Mouse (Mus musculus): Measurements from ENCODE around the gene Crtc2. TPM values are rescaled to one million over a fixed set of nuclear protein-coding genes. Genes with fewer than 3 reads are reported as not detected.

The Crtc2 gene
- total RNA-seq (2021): 10 to 100 TPM; 27.9 to 39.0 TPM

DNA sequence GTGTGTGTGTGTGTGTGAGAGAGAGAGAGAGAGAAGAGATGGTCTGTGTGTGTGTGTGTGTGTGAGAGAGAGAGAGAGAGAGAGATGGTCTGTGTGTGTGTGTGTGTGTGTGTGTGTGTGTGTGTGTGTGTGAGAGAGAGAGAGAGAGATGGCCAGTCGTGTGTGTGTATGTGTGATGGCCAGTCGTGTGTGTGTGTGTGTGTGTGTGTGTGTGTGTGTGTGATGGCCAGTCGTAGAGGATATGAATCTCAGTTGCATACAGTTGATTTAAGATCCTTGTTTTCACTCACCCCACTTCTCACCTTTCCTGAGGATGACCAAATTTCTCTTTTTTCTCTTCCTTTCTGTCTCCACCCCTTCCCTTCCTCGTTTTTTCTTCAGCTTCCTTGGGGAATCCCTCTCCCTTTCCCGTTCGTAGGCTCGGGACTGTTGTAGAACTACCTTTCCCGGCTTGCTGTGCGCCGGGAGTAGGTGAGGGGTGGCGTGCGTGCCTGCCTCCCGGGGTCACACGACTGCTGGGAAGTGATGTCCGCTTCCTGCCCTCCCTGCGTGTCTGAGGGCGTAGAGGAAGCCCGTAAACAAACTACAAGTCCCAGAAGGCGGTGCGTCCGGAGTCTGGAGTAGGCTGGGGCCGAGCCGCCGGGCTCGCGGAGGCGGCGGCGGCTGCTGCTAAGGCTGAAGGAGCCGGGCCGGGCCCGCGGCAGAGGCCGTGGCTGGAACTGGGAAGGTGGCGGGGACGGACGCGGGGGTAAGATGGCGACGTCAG, at the start of gene Crtc2:
Crtc2 (plus strand) TSS at position 511 of the 766 bp plus-strand sequence.
- DNase-seq (ENCODE audit: extremely low spot score in 1 of 2, low spot score in 1 of 2): peak; percentile 79 to 85

DNA sequence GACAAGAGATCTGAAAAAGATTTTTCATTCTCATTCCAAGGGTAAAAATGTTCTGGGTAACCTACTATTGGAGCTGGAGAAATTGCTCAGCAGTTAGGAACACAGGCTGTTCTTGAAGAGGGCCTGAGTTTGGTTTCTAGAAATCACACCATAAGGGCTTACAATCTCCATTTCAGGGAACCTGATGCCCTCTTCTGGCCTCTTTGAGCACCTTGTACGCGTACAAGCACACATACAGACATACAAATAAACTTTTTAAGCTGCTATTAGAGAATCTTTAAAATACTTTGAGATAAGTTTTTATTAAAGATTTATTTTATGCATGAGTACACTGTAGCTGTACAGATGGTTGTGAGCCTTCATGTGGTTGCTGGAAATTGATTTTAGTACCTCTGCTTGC, 49.4 kb upstream of the Crtc2 start:
- no peak for DNase-seq (ENCODE audit: extremely low spot score in 1 of 2, low spot score in 1 of 2)

DNA sequence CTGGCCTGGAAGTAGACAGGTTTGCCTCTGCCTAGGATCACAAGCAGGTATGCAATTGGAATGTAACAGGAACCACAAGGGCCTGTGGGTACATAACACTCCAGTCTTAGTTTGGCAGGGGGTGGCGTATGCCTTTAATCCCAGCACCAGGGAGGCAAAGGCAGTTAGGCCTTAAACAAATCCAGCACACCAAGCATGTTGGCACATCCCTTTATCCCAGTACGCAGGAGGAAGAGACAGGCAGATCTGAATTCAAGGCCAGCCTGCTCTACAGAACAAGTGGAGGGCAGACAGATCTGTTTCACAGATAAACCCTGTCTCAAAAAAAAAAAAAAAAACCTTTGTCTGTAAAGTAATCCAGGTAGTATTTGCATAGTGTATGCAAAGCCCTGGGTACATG, 45.3 kb upstream of the Crtc2 start:
- no peak for DNase-seq (ENCODE audit: extremely low spot score in 1 of 2, low spot score in 1 of 2)

DNA sequence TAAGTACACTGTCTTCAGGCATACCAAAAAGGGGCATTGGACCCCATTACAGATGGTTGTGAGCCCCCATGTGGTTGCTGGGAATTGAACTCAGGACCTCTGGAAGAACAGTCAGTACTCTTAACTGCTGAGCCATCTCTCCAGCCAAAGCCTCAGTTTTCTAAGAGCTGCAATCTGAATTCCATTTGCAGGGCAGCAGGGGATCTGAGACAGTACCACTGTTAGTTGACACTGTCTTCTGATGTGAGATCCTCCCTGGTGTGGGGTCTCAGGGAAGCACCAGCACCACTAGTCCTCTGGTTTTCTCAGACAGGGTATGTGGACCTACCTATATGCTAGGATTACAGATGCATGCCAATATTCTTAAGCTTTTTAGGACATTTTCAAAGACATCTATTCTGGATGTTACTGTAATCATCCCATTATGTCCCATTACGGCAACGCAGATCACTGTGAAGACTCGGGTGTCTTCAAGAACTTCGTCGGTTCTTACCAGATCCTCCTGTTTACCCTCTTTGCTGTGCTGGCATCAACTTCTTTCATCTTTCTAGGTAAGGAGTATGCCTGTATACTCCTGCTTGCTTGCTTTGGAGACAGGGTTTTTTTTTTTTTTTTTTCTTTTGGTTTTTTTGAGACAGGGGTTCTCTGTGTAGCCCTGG, 43.9 kb upstream of the Crtc2 start:
- no peak for DNase-seq (ENCODE audit: extremely low spot score in 1 of 2, low spot score in 1 of 2)

DNA sequence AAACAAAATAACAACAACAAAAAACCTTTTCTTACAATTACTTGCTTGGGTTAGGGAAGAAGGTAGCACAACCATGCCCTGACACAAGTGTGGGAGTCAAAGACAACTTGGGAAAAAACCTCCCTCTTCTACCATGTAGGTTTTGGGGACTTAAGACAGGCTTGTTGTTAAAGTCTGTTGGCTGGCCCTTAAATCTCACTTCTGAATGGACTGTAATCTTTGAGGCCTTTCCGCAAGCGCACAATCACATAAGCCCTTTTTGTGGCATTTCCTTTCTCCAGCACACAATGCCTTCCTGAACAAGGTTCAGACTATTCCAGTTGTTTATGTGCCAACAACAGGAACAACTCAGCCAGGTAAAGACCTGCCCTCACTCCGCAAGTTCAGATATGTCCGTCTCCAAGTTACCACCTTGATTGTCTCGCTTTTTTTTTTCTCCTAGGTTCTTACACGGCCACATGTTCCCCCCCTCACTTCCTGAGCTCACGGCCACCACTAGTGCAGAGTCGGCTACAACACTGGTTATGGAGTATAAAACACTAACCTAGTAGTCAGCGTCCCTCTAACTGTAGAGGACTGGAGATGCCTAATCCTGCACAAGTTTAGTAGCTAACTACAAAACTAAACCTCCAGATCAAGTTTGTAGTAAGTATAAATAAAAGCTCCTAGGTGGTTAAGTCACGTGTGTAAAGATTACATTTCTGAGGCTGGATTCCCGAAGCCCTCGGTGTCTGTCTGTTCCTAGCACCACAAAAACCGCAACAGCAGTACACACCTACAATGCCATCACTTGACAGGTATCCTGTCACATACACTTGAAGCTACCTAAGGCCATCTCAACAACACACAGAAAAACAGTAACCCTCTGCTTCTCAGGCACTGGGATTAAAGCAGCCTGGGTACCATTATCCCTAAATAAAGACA, 42.2 kb upstream of the Crtc2 start:
- no peak for DNase-seq (ENCODE audit: extremely low spot score in 1 of 2, low spot score in 1 of 2)

DNA sequence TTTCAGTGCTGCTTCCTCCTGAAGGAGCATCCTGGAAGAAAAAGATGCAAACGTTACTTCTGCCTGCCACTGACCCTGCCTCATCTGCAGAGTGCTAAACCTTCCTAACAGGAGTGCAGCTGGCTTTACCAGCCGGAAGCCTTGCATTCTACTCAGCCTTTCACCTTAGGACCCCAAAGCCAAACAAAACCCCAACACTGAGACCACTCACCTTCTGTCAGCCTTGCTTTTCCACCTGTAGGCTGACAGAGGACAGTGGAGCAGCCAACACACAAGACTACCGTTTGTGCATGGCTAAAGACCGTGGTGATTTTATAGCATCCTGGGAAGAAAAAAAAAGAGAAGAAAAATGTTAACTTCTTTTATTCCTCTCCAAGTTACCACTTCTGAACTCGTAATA, 41.2 kb upstream of the Crtc2 start:
- DNase-seq (ENCODE audit: extremely low spot score in 1 of 2, low spot score in 1 of 2): no peak

DNA sequence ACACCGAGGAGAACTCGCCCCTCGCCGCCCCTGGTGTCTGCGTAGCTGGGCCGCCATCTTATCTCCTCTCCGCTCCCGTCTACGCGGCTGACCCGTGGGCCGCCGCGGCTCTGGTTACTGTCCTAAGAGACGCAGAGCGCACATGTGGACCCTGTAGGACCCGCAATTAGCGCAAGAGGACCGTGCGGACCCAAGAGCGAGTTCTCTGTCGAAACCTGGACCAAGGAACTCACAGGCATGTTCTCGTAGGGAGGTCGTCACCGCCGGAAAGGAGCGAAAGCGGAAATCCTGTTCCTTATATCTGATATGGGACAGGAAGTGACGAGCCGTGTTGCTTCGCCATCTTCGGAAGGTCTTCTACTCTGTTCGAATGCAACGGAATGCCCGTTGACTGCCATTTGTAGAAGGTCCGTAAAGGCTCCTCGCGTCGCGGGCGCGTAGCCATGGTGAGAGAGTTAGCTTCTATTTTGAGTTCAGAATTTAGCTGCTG, 40.5 kb upstream of the Crtc2 start, which contains the start of the genes Rps27 and Rab13:
Rps27 (minus strand) TSS at position 275 of the 490 bp plus-strand sequence.
Rab13 (plus strand) TSS at position 319 of the 490 bp plus-strand sequence.
- peak; percentile 77 to 86 for DNase-seq (ENCODE audit: extremely low spot score in 1 of 2, low spot score in 1 of 2)

DNA sequence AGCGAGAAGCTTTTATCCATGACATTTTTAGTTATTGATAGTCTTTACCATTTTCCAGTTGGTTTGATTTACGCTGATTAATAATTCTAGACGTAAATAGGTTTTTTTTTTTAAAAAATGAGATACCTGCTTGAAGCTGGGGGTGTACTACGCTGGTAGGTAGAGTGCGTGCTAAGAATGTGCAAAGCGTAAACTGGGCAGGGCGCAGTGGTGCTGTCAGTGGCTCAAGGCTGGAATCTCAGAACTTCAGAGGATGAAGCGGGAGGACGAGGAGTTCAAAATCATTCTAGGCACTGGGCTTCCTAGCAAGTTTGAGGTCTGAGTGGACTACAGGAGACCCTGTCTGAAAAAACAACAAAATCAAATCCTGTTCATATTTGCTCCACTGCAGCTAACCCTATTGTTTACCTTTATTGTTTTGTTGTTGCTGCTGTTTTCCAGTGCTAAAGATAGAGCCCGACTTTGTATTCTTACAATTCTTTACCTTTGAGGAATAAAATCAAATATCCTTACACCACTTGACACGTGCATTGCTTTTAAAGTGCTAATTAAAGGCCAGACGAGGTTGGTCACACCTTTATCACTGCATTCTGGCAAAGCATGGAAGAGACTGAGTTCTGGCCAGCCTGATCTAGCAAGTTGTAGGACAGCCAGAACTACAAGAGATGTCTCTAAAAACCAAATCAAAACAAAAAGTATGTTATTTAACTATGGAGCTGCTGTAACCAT, 39.8 kb upstream of the Crtc2 start:
- DNase-seq (ENCODE audit: extremely low spot score in 1 of 2, low spot score in 1 of 2): no peak

DNA sequence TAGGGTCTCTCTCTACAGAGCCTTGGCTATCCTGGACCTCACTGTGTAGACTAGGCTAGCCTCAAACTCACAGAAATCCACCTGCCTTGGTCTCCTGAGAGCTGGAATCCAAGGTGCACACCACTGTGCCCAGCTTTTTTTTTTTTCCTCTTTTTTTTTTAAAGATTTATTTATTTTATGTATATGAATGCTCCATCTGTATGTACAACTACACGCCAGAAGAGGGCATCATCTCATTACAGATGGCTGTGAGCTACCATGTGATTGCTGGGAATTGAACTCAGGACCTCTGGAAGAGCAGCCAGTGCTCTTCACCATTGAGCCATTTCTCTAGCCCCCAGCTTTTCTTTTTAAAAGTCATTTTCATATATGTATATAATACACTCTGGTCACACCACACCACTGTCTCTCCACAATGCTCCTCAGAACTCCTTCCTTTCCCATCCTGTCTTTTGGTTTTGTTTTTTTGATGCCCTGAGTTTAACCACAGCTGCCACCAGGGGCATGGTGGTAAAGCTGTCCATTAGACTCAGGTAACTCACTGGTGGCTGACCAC, 38.1 kb upstream of the Crtc2 start:
- no peak for DNase-seq (ENCODE audit: extremely low spot score in 1 of 2, low spot score in 1 of 2)

DNA sequence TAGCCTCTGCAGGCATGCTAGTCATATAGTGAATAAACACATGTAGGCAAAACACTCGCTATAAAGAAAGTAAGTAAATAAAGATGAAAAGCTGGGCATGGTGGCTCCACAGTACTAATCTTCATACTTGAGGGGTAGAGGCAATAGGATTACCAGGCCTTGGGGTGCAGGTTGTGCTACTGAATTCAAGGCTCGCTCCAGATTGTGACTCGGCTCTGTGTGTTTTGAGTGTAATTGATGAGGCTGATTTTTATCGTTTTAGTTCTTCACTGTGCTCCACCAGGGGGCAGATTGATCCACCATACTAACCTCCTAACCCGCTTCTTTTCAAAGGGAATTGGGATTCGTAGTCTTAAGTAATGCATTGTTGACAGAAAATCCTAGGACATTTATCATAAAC, 33.9 kb upstream of the Crtc2 start:
- peak; percentile 15 to 65 for DNase-seq (ENCODE audit: extremely low spot score in 1 of 2, low spot score in 1 of 2)

DNA sequence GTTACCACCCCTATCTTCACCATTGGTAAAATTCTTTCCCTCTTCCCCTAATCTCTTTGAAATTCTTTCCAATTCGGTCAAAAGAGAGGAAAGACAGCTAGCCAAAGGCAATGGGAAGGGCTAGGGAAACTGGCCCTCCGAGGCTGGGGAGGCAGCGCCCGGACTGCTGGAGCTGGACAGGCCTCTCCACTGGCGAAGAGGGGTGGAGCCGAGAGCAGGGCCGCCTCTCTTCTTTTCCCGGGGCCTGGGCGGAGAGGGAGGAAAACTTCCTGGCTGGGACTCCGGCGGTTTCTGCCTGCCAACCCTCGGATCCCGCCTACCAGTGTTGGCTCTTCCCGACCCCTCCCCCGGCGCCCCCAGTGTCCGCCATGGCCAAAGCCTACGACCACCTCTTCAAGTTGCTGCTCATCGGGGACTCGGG, 33.4 kb upstream of the Crtc2 start:
- peak; percentile 18 to 35 for DNase-seq (ENCODE audit: extremely low spot score in 1 of 2, low spot score in 1 of 2)

DNA sequence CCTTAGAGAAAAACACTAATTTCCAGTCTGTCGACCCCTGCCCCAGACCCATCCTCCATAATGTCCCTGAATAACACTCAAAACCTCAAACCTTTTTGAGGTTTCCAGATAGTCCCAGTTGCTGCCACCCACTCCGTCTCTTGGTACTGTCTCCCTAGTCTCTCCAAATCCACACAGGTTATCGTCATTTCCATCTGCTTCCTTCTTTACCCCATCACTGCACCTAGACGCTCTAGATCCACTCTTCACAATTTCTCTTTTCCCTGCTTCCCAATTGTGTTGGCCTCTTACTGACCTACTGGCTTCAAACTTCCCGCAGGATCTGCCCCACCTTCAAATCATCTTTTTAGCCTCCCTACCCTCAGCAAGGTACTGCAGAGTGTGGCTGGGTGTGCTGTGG, 32.8 kb upstream of the Crtc2 start:
- DNase-seq (ENCODE audit: extremely low spot score in 1 of 2, low spot score in 1 of 2): no peak

DNA sequence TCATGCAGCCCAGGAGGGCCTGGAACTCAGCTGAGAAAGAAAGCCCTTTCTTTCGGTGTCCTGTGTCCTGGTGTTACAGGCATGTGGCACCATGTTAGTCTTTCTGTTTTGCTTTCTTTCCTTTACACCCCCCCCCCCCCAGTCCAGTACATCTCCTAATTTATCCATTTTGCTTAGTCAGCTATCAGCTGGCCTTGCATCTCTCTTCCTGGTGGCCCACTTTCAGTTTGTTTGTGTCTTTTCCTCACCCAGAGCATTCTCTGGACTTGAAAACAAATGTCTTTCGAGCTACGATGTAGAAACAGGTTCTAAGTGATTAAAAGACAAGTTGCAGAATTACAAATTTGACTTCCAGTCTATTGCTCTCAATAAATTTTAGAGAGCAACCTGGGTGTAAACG, 31.5 kb upstream of the Crtc2 start:
- DNase-seq (ENCODE audit: extremely low spot score in 1 of 2, low spot score in 1 of 2): no peak

DNA sequence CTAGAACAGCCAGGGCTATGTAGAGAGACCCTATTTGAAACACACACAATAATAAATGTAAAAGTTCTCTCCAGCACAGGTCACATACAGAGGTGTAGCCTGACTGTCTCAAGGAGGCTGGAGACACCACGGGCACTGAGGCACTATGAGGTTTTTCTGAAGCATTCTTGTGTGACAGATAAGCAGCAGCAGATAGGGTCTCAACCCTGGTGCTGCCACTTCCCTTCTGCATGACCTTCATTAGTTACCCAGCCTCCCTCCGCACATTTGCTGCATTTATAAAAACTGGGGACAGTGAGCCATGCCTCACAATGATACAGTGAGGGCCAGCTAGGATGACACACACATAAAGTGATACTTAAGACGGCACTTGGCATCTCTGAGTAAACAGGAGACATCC, 31.0 kb upstream of the Crtc2 start:
- no peak for DNase-seq (ENCODE audit: extremely low spot score in 1 of 2, low spot score in 1 of 2)

DNA sequence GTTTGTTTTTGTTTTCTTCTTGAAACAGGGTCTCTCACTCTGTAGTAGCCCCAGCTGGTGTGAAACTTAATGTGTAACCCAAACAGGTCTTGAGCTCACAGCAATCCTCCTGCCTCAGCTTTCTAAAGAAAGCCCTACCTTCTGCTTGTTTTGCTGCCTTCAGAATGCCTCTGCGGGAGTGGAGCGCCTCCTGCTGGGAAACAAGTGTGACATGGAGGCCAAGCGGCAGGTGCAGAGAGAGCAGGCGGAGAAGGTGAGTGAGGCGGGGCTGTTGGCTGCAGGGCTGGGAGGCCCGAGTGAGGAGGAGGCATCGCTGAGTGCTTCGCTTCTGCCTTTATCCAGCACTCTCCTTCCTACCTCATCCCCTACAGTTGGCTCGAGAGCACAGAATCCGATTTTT, 29.6 kb upstream of the Crtc2 start:
- no peak for DNase-seq (ENCODE audit: extremely low spot score in 1 of 2, low spot score in 1 of 2)

DNA sequence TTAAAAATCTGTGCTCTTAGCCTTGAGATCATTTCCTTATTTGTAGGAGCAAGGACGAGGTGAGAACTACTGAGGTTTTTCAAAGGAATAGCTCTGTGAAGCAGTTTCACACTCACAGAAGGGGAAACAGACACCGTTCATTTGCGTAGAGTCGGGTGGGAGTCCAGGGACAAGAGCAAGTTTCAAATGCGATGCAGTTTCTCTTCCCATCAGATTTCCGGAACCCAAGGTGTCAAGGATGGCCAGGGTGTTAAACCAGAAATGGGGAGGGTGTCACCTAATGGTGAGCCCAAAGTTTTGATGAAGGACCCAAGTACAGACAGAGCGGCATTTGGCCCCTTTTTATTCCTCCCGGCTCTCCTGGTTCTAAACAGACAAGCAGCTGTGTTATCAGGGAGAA, 22.9 kb upstream of the Crtc2 start:
- DNase-seq (ENCODE audit: extremely low spot score in 1 of 2, low spot score in 1 of 2): no peak

DNA sequence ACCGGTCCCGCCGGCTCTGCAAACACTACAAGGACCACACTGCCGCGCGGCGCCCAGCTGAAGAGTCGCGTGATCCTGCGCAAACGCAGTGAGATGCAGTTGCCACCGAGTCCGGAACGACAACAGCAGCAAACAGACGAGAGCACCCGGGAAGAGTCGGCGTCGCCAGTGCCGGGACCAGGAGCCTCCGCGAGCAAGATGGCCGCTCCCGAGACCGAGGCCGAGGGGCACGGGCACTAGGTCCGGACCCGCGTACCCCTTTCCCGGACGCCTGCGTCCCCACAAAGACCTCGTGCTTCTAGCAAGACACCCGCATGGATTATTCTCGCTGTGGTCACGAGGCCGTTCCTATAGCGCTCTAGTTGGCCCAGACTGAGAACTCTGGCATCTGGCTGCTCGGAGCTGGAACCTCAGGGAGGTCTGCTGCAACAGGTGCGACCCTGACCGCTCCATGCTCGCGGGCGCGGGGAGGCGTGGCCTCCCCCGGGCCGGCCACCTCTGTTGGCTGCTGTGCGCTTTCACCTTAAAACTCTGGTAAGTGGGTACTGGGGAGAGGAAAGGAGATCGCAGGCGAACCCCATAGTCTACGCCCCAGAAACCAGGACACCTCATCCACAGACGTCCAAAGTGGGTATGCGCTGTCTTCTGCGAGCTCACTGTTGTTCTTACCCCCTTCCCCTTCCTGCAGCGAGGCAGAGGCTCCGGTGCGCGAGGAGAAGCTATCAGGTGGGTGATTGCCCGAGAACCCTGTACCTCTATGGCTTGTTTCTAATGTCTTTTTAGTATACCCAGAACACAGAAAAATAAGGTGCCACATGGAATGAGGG, 22.2 kb upstream of the Crtc2 start, which contains the start of gene Jtb:
Jtb (plus strand) TSS at position 91 of the 827 bp plus-strand sequence.
- peak; percentile 87 for DNase-seq (ENCODE audit: extremely low spot score in 1 of 2, low spot score in 1 of 2)

DNA sequence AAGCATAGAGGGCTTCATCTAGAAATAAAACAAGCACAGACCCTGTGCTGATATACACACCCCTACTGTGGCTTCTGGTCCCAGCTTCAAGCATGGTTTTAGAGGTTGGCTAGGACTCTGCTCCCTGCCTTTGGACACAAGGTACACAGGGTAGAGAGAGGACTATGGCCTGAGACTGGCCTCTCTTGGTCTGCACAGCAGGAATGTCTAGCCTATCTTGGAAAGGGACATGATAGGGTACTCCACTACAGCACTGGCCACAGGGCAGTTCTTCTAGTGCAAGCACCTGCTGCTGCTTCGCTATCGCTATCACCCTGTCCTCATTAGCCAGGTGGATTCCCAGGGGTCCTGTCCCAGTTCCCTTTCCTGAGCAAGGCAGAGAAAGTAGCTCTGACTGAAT, 12.7 kb upstream of the Crtc2 start:
- DNase-seq (ENCODE audit: extremely low spot score in 1 of 2, low spot score in 1 of 2): no peak

Data from layer of hippocampus, postnatal 25 days (tissue).